Mouse (Mus musculus): ENCODE measurements at regions not wholly inside any gene's neighbourhood (a gene's known extent, or its start where the extent isn't known, plus 50 kb on each side); places are given as distances from the start of the nearest gene placed in this dataset.

DNA sequence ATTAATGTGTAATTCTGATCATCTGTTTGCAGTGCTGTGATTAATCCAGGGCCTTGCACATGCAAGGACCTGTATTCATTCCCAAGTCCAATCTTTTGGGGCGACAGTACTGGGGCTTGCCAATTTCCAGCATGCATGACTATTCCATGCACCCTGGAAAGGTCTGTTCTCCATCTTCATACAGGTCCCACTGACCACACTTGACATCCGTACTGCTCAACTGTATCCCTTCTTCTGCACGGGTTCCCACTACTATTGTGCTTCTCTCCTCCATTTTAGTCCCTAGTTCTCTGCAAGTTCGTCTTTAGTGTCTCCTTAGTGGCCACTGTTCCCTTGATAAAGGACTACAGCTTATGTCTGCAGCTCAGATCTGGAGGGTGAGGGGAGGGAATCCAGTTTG lies 371.4 kb downstream of the Cd83 start:
- WGBS = 92% methylated on average over 4 of the region's 4 CpGs
- ATAC-seq = no peak
- H3K4me1 ChIP-seq (ENCODE audit: control insufficient read depth, insufficient read depth, low read depth, low read length) = no peaks in the 10 kb centered on the region

DNA sequence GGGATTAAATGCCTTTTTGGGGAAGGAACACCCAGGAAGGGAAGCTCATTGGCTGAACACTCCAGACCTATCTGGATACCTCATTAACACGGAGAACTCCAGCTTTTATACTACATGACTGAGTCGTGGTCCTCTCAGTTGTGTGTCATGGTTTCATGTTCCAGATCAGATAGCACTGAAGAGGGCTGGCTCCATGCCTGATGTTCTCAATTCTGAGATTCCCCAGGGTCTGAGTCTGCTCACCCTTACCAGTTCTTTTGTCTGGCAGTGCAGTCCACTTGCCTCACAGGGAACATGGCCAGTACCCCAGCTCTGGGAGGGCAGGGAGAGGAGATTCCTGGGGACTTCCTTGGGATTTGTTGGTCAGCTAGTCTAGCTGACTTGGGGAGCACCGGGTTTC lies 372.0 kb downstream of the Cd83 start:
- Histone ChIP-seq H3K9me3 (ENCODE audit: control insufficient read depth, low read length) (no peaks in the 10 kb centered on the region; the same call in 1 of the 2 replicates), H3K27me3 (replicated peaks; ENCODE audit: control insufficient read depth, insufficient read depth, low read length) (no peaks in the 10 kb centered on the region), H3K4me2 (ENCODE audit: low read length) (no peak overlapping the region), H3K27ac (ENCODE audit: low read depth, low read length) (no peak overlapping the region), H3K36me3 (ENCODE audit: control insufficient read depth, insufficient read depth, low read length) (no peaks in the 10 kb centered on the region), H3K4me3 (ENCODE audit: low read length) (no peak overlapping the region), H3K4me1 (ENCODE audit: control insufficient read depth, insufficient read depth, low read depth, low read length) (no peaks in the 10 kb centered on the region), H3K9ac (ENCODE audit: low read depth, low read length) (no peak overlapping the region)
- WGBS = 79% methylated on average over 3 of the region's 3 CpGs
- ATAC-seq = no peak

More for the DNA sequence above, 371.4 kb downstream of the Cd83 start:
- Histone ChIP-seq H3K4me3 (ENCODE audit: low read length) (no peak overlapping the region), H3K27me3 (replicated peaks; ENCODE audit: control insufficient read depth, insufficient read depth, low read length) (no peaks in the 10 kb centered on the region), H3K36me3 (ENCODE audit: control insufficient read depth, insufficient read depth, low read length) (no peaks in the 10 kb centered on the region), H3K4me2 (ENCODE audit: low read length) (no peak overlapping the region), H3K27ac (ENCODE audit: low read depth, low read length) (no peak overlapping the region), H3K9me3 (ENCODE audit: control insufficient read depth, low read length) (no peaks in the 10 kb centered on the region; the same call in 1 of the 2 replicates), H3K9ac (ENCODE audit: low read depth, low read length) (no peak overlapping the region)

- no peak for ATAC-seq
- no peak overlapping the region for H3K4me3 ChIP-seq (ENCODE audit: low read length)
- H3K9me3 ChIP-seq (ENCODE audit: control insufficient read depth, low read length) = no peaks in the 10 kb centered on the region; the same call in 1 of the 2 replicates
- whole genome bisulfite sequencing = 84% methylated on average over 4 of the region's 4 CpGs
- H3K27me3 ChIP-seq (replicated peaks; ENCODE audit: control insufficient read depth, insufficient read depth, low read length) = no peaks in the 10 kb centered on the region
- no peaks in the 10 kb centered on the region for H3K4me1 ChIP-seq (ENCODE audit: control insufficient read depth, insufficient read depth, low read depth, low read length)
- H3K36me3 ChIP-seq (ENCODE audit: control insufficient read depth, insufficient read depth, low read length) = no peaks in the 10 kb centered on the region
- no peak overlapping the region for H3K4me2 ChIP-seq (ENCODE audit: low read length)
- H3K9ac ChIP-seq (ENCODE audit: low read depth, low read length) = no peak overlapping the region
- H3K27ac ChIP-seq (ENCODE audit: low read depth, low read length) = no peak overlapping the region
These were observed 372.7 kb downstream of the Cd83 start for GRCm38 (mm10) chr13:44157236-44157635.

GRCm38 (mm10) chr13:44158364-44158763 lies 373.8 kb downstream of the Cd83 start:
- Histone ChIP-seq H3K9me3 (ENCODE audit: control insufficient read depth, low read length) (no peaks in the 10 kb centered on the region; the same call in 1 of the 2 replicates), H3K36me3 (ENCODE audit: control insufficient read depth, insufficient read depth, low read length) (no peaks in the 10 kb centered on the region), H3K4me2 (ENCODE audit: low read length) (no peak overlapping the region), H3K4me3 (ENCODE audit: low read length) (no peak overlapping the region), H3K27ac (ENCODE audit: low read depth, low read length) (no peak overlapping the region), H3K4me1 (ENCODE audit: control insufficient read depth, insufficient read depth, low read depth, low read length) (no peaks in the 10 kb centered on the region), H3K27me3 (replicated peaks; ENCODE audit: control insufficient read depth, insufficient read depth, low read length) (no peaks in the 10 kb centered on the region), H3K9ac (ENCODE audit: low read depth, low read length) (no peak overlapping the region)
- 58% methylated on average over 6 of the region's 6 CpGs for WGBS
- no peak for ATAC-seq

DNA sequence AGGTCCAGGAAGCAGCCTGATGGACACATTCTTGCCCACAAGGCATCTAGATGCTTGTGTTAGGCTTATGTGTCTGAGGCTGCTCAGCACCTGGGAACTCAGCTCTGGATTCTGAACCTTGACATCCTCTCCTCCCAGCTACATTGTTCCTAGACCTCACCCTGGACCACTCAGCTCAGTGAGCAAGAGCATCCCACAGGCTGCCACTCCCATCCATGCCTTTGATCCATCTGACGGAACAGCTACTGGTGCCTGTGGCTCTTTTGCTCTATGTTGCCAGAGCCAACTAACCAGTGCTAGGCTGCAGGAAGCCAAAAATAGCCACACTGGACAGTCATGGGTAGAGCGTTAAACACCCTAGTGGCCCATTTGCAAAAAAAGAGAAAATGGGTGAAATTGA lies 374.8 kb downstream of the Cd83 start:
- no peaks in the 10 kb centered on the region for H3K4me1 ChIP-seq (ENCODE audit: control insufficient read depth, insufficient read depth, low read depth, low read length)
- H3K27me3 ChIP-seq (replicated peaks; ENCODE audit: control insufficient read depth, insufficient read depth, low read length) = no peaks in the 10 kb centered on the region
- H3K9me3 ChIP-seq (ENCODE audit: control insufficient read depth, low read length) = no peaks in the 10 kb centered on the region
- H3K4me2 ChIP-seq (ENCODE audit: low read length) = no peak overlapping the region
- WGBS = 84% methylated on average over 2 of the region's 2 CpGs
- no peak for ATAC-seq
- no peak overlapping the region for H3K4me3 ChIP-seq (ENCODE audit: low read length)
- H3K9ac ChIP-seq (ENCODE audit: low read depth, low read length) = no peak overlapping the region
- no peaks in the 10 kb centered on the region for H3K36me3 ChIP-seq (ENCODE audit: control insufficient read depth, insufficient read depth, low read length)
- H3K27ac ChIP-seq (ENCODE audit: low read depth, low read length) = no peak overlapping the region

GRCm38 (mm10) chr13:44164746-44165145 lies 380.2 kb downstream of the Cd83 start:
- no peaks in the 10 kb centered on the region for H3K27me3 ChIP-seq (replicated peaks; ENCODE audit: control insufficient read depth, insufficient read depth, low read length)
- H3K36me3 ChIP-seq (ENCODE audit: control insufficient read depth, insufficient read depth, low read length) = no peaks in the 10 kb centered on the region
- no peak overlapping the region for H3K9ac ChIP-seq (ENCODE audit: low read depth, low read length)
- no peak for ATAC-seq
- H3K27ac ChIP-seq (ENCODE audit: low read depth, low read length) = no peak overlapping the region
- no peak overlapping the region for H3K4me2 ChIP-seq (ENCODE audit: low read length)
- no peak overlapping the region for H3K4me3 ChIP-seq (ENCODE audit: low read length)
- H3K4me1 ChIP-seq (ENCODE audit: control insufficient read depth, insufficient read depth, low read depth, low read length) = no peaks in the 10 kb centered on the region
- H3K9me3 ChIP-seq (ENCODE audit: control insufficient read depth, low read length) = no peaks in the 10 kb centered on the region

DNA sequence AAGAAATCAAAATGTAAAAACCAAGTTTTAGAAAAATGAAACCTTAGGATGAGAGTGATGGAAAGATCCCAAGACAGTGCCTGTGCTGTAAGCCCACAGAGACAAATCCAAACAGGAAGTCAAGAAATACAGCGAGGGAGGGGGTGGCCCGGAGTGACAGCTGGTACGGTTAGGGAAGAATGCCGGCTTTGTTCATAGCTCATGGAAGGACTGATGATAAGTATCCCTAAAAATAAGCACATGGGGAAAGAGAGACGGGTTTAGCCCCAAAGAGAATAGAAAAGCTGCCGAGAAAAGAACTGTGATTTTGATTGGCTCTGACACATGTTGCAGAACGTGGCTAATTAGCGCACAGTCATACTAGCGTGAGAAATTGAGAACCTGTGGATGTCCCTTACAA lies 382.6 kb downstream of the Cd83 start:
- no peaks in the 10 kb centered on the region for H3K27me3 ChIP-seq (replicated peaks; ENCODE audit: control insufficient read depth, insufficient read depth, low read length)
- no peak overlapping the region for H3K4me2 ChIP-seq (ENCODE audit: low read length)
- no peak overlapping the region for H3K9ac ChIP-seq (ENCODE audit: low read depth, low read length)
- no peak overlapping the region for H3K4me3 ChIP-seq (ENCODE audit: low read length)
- H3K4me1 ChIP-seq (ENCODE audit: control insufficient read depth, insufficient read depth, low read depth, low read length) = no peaks in the 10 kb centered on the region
- WGBS = 60% methylated on average over 9 of the region's 9 CpGs
- no peaks in the 10 kb centered on the region for H3K36me3 ChIP-seq (ENCODE audit: control insufficient read depth, insufficient read depth, low read length)
- H3K9me3 ChIP-seq (ENCODE audit: control insufficient read depth, low read length) = no peaks in the 10 kb centered on the region
- no peak overlapping the region for H3K27ac ChIP-seq (ENCODE audit: low read depth, low read length)
- no peak for ATAC-seq

DNA sequence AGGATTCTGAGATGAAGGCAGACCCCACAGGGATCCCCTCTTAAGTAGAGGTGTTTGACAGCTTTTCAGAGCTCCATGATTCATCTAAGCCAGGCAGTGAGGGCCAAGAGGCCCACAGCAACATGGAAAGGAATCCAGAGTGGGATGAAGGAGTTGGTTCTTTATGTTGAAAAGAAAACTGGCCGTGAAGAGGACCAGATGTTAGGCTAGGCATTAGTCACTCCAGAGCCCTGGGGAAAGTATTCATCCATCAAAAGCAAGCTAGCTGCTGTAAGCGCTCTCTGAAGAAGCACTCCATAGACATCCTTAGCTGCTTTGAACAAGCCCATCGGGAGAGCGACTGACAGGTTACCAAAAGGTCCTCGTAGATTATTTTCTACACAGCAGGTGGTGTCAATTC lies 383.6 kb downstream of the Cd83 start:
- no peak overlapping the region for H3K4me2 ChIP-seq (ENCODE audit: low read length)
- H3K9me3 ChIP-seq (ENCODE audit: control insufficient read depth, low read length) = no peaks in the 10 kb centered on the region
- H3K27me3 ChIP-seq (replicated peaks; ENCODE audit: control insufficient read depth, insufficient read depth, low read length) = no peaks in the 10 kb centered on the region
- H3K4me1 ChIP-seq (ENCODE audit: control insufficient read depth, insufficient read depth, low read depth, low read length) = no peaks in the 10 kb centered on the region
- no peak overlapping the region for H3K27ac ChIP-seq (ENCODE audit: low read depth, low read length)
- no peaks in the 10 kb centered on the region for H3K36me3 ChIP-seq (ENCODE audit: control insufficient read depth, insufficient read depth, low read length)
- no peak overlapping the region for H3K9ac ChIP-seq (ENCODE audit: low read depth, low read length)
- WGBS = 66% methylated on average over 5 of the region's 5 CpGs
- no peak for ATAC-seq
- H3K4me3 ChIP-seq (ENCODE audit: low read length) = no peak overlapping the region

- H3K9me3 ChIP-seq (ENCODE audit: control insufficient read depth, low read length) = no peaks in the 10 kb centered on the region
- WGBS = 79% methylated on average over 6 of the region's 6 CpGs
These were observed 387.1 kb downstream of the Cd83 start for GRCm38 (mm10) chr13:44171639-44172038.

GRCm38 (mm10) chr13:44172701-44173100 lies 388.1 kb downstream of the Cd83 start:
- Histone ChIP-seq H3K4me3 (ENCODE audit: low read length) (no peak overlapping the region), H3K9ac (ENCODE audit: low read depth, low read length) (no peak overlapping the region), H3K27ac (ENCODE audit: low read depth, low read length) (no peak overlapping the region), H3K4me1 (ENCODE audit: control insufficient read depth, insufficient read depth, low read depth, low read length) (no peaks in the 10 kb centered on the region), H3K4me2 (ENCODE audit: low read length) (no peak overlapping the region), H3K9me3 (ENCODE audit: control insufficient read depth, low read length) (no peaks in the 10 kb centered on the region), H3K27me3 (replicated peaks; ENCODE audit: control insufficient read depth, insufficient read depth, low read length) (no peaks in the 10 kb centered on the region), H3K36me3 (ENCODE audit: control insufficient read depth, insufficient read depth, low read length) (no peaks in the 10 kb centered on the region)
- no peak for ATAC-seq
- 90% methylated on average over 5 of the region's 5 CpGs for WGBS

More at GRCm38 (mm10) chr13:44171639-44172038, 387.1 kb downstream of the Cd83 start:
- ATAC-seq = no peak
- Histone ChIP-seq H3K9ac (ENCODE audit: low read depth, low read length) (no peak overlapping the region), H3K4me2 (ENCODE audit: low read length) (no peak overlapping the region), H3K36me3 (ENCODE audit: control insufficient read depth, insufficient read depth, low read length) (no peaks in the 10 kb centered on the region), H3K4me3 (ENCODE audit: low read length) (no peak overlapping the region), H3K27me3 (replicated peaks; ENCODE audit: control insufficient read depth, insufficient read depth, low read length) (no peaks in the 10 kb centered on the region), H3K4me1 (ENCODE audit: control insufficient read depth, insufficient read depth, low read depth, low read length) (no peaks in the 10 kb centered on the region), H3K27ac (ENCODE audit: low read depth, low read length) (no peak overlapping the region)
